Mouse (Mus musculus) MEL (cell line): Measurements from ENCODE around the gene Egr2. TPM values are rescaled to one million over a fixed set of nuclear protein-coding genes. Genes with fewer than 3 reads are reported as not detected.

Experiments
- DNase-seq: peaks from one replicate; pipeline ENCODE4 v3.0.0; 2011; ENCODE audit warnings: low read depth, low spot score
- H3K27ac ChIP-seq: 2 replicates; pipeline ENCODE4 v1.5.1; 2012; ENCODE audit warnings: low read depth, mild to moderate bottlenecking, control low read depth, low read length, moderate library complexity; ENCODE audit not compliant: control insufficient read depth
- H3K27me3 ChIP-seq, 2 experiments: fragments of 150-350 bp in 1 of 2; sonication (generic) in 1 of 2; 2 replicates each; pipeline ENCODE4 v1.6.1; 2012; ENCODE audit warnings: low read length in 2 of 2, mild to moderate bottlenecking in 2 of 2, improper control_type of control experiment in 1 of 2, moderate library complexity in 1 of 2; ENCODE audit not compliant: insufficient read depth in 2 of 2, control insufficient read depth in 1 of 2
- H3K36me3 ChIP-seq, 2 experiments: 2 replicates each; pipeline ENCODE4 v1.6.1; 2012 to 2014; ENCODE audit warnings: low read length in 2 of 2, improper control_type of control experiment in 1 of 2, inconsistent platforms in 1 of 2, mild to moderate bottlenecking in 1 of 2; ENCODE audit not compliant: insufficient read depth in 2 of 2, control insufficient read depth in 1 of 2
- H3K4me1 ChIP-seq, 2 experiments: fragments of 150-350 bp in 1 of 2; sonication (generic) in 1 of 2; 2 replicates each; pipeline ENCODE4 v1.6.1; 2012; ENCODE audit warnings: low read length in 2 of 2, improper control_type of control experiment in 1 of 2, mild to moderate bottlenecking in 1 of 2; ENCODE audit not compliant: insufficient read depth in 2 of 2, control insufficient read depth in 1 of 2
- H3K4me3 ChIP-seq, 2 experiments: fragments of 150-350 bp in 1 of 2; sonication (generic) in 1 of 2; 2 replicates each; pipeline ENCODE4 v1.5.1; 2012; ENCODE audit warnings: low read depth in 2 of 2, low read length in 2 of 2, mild to moderate bottlenecking in 2 of 2, moderate library complexity in 2 of 2, control low read depth in 1 of 2, improper control_type of control experiment in 1 of 2; ENCODE audit not compliant: control insufficient read depth in 1 of 2, insufficient read depth in 1 of 2
- H3K79me2 ChIP-seq: 2 replicates; pipeline ENCODE4 v1.6.1; 2012; ENCODE audit warnings: mild to moderate bottlenecking, low read length, moderate library complexity; ENCODE audit not compliant: control insufficient read depth, poor library complexity, insufficient read depth
- H3K9ac ChIP-seq: 2 replicates; pipeline ENCODE4 v1.6.1; 2012; ENCODE audit warnings: low read depth, mild to moderate bottlenecking, control low read depth, low read length, moderate library complexity; ENCODE audit not compliant: control insufficient read depth, poor library complexity, severe bottlenecking
- H3K9me3 ChIP-seq: fragments of 150-350 bp; sonication (generic); replicated peaks from 2 replicates; pipeline ENCODE4 v1.6.1; 2012; ENCODE audit warnings: mild to moderate bottlenecking, low read length, improper control_type of control experiment, moderate library complexity; ENCODE audit not compliant: insufficient read depth
- BHLHE40 ChIP-seq: IDR thresholded peaks from 2 replicates; pipeline ENCODE4 v1.6.1; 2012; ENCODE audit warnings: low read depth, mild to moderate bottlenecking, inconsistent platforms, low read length, improper control_type of control experiment, borderline replicate concordance
- CHD1 ChIP-seq: IDR thresholded peaks from 2 replicates; pipeline ENCODE4 v1.6.1; 2012; ENCODE audit warnings: low read depth, mild to moderate bottlenecking, inconsistent platforms, low read length, improper control_type of control experiment
- CHD2 ChIP-seq: IDR thresholded peaks from 2 replicates; pipeline ENCODE4 v1.6.1; 2011; ENCODE audit warnings: low read length, improper control_type of control experiment
- CTCF ChIP-seq, 3 experiments: IDR thresholded peaks in 2 of 3; conservative IDR thresholded peaks in 1 of 3; 2 replicates each; pipeline ENCODE4 v1.5.1; 2011 to 2012; ENCODE audit warnings: low read length in 3 of 3, low read depth in 2 of 3, mild to moderate bottlenecking in 2 of 3, improper control_type of control experiment in 1 of 3, inconsistent platforms in 1 of 3, mixed read lengths in 1 of 3, moderate library complexity in 1 of 3; ENCODE audit not compliant: control insufficient read depth in 1 of 3, insufficient read depth in 1 of 3, poor library complexity in 1 of 3, severe bottlenecking in 1 of 3
- E2F4 ChIP-seq: IDR thresholded peaks from 2 replicates; pipeline ENCODE4 v1.6.1; 2011; ENCODE audit warnings: low read depth, low read length, improper control_type of control experiment, borderline replicate concordance
- EP300 ChIP-seq, 2 experiments: IDR thresholded peaks; 2 replicates each; pipeline ENCODE4 v1.6.1; 2011; ENCODE audit warnings: improper control_type of control experiment in 2 of 2, low read length in 2 of 2, low read depth in 1 of 2, mild to moderate bottlenecking in 1 of 2
- GABPA ChIP-seq: IDR thresholded peaks from 2 replicates; pipeline ENCODE4 v1.6.1; 2012; ENCODE audit warnings: low read depth, mild to moderate bottlenecking, inconsistent platforms, low read length, improper control_type of control experiment, moderate library complexity
- KAT2A ChIP-seq: conservative IDR thresholded peaks from 2 replicates; pipeline ENCODE4 v1.6.1; 2012; ENCODE audit warnings: low read depth, low read length, improper control_type of control experiment, inconsistent platforms
- MAFK ChIP-seq: IDR thresholded peaks from 2 replicates; pipeline ENCODE4 v1.6.1; 2011; ENCODE audit warnings: low read depth, mild to moderate bottlenecking, low read length, improper control_type of control experiment, borderline replicate concordance
- MAX ChIP-seq: IDR thresholded peaks from 2 replicates; pipeline ENCODE4 v1.6.1; 2011; ENCODE audit warnings: low read length, improper control_type of control experiment
- MAZ ChIP-seq: IDR thresholded peaks from 2 replicates; pipeline ENCODE4 v1.6.1; 2012; ENCODE audit warnings: low read depth, mild to moderate bottlenecking, inconsistent platforms, low read length, improper control_type of control experiment
- MXI1 ChIP-seq: IDR thresholded peaks from 2 replicates; pipeline ENCODE4 v1.6.1; 2011; ENCODE audit warnings: mild to moderate bottlenecking, low read depth, low read length, improper control_type of control experiment
- MYC ChIP-seq: IDR thresholded peaks from 2 replicates; pipeline ENCODE4 v1.6.1; 2011; ENCODE audit warnings: low read depth, mild to moderate bottlenecking, low read length, improper control_type of control experiment, moderate library complexity
- NRF1 ChIP-seq: IDR thresholded peaks from 2 replicates; pipeline ENCODE4 v1.6.1; 2014; ENCODE audit warnings: low read depth, mild to moderate bottlenecking, inconsistent platforms, low read length, improper control_type of control experiment, moderate library complexity; ENCODE audit not compliant: poor library complexity, insufficient read depth, severe bottlenecking
- POLR2A ChIP-seq, 2 experiments: IDR thresholded peaks; 2 replicates each; pipeline ENCODE4 v1.6.1; 2011 to 2012; ENCODE audit warnings: low read length in 2 of 2, mild to moderate bottlenecking in 2 of 2, control low read depth in 1 of 2, improper control_type of control experiment in 1 of 2, low read depth in 1 of 2, moderate library complexity in 1 of 2; ENCODE audit not compliant: control insufficient read depth in 1 of 2, insufficient read depth in 1 of 2, poor library complexity in 1 of 2
- POLR2AphosphoS2 ChIP-seq: IDR thresholded peaks from 2 replicates; pipeline ENCODE4 v1.6.1; 2011; ENCODE audit warnings: low read length, improper control_type of control experiment
- POLR2AphosphoS5 ChIP-seq: IDR thresholded peaks from 2 replicates; pipeline ENCODE4 v1.6.1; 2012; ENCODE audit warnings: low read depth, borderline replicate concordance, mild to moderate bottlenecking, inconsistent platforms, low read length, moderate library complexity, mixed read lengths
- RAD21 ChIP-seq: IDR thresholded peaks from 2 replicates; pipeline ENCODE4 v1.6.1; 2011; ENCODE audit warnings: mild to moderate bottlenecking, low read depth, low read length, improper control_type of control experiment
- RCOR1 ChIP-seq: IDR thresholded peaks from 2 replicates; pipeline ENCODE4 v1.6.1; 2012; ENCODE audit warnings: low read depth, mild to moderate bottlenecking, inconsistent platforms, low read length, improper control_type of control experiment
- SIN3A ChIP-seq: IDR thresholded peaks from 2 replicates; pipeline ENCODE4 v1.6.1; 2012; ENCODE audit warnings: low read length, improper control_type of control experiment, inconsistent platforms
- SMC3 ChIP-seq: IDR thresholded peaks from 2 replicates; pipeline ENCODE4 v1.6.1; 2011; ENCODE audit warnings: low read depth, low read length, improper control_type of control experiment
- TAL1 ChIP-seq: IDR thresholded peaks from 2 replicates; pipeline ENCODE4 v1.6.1; 2012; ENCODE audit warnings: mild to moderate bottlenecking, inconsistent platforms, low read length, moderate library complexity, mixed read lengths
- TBP ChIP-seq: IDR thresholded peaks from 2 replicates; pipeline ENCODE4 v1.8.0; 2011; ENCODE audit warnings: low read depth, low read length, improper control_type of control experiment
- ZC3H11A ChIP-seq: IDR thresholded peaks from 2 replicates; pipeline ENCODE4 v1.6.1; 2012; ENCODE audit warnings: low read depth, mild to moderate bottlenecking, inconsistent platforms, low read length, improper control_type of control experiment
- ZKSCAN1 ChIP-seq: IDR thresholded peaks from 2 replicates; pipeline ENCODE4 v1.6.1; 2012; ENCODE audit warnings: low read depth, mild to moderate bottlenecking, inconsistent platforms, low read length, improper control_type of control experiment, moderate library complexity
- ZMIZ1 ChIP-seq: IDR thresholded peaks from 2 replicates; pipeline ENCODE4 v1.6.1; 2012; ENCODE audit warnings: low read depth, mild to moderate bottlenecking, inconsistent platforms, low read length, improper control_type of control experiment, moderate library complexity
- polyA plus RNA-seq, 2 experiments: library from polyadenylated mRNA; stranded (reverse) in 1 of 2; unstranded in 1 of 2; fragments of >175 nt in 1 of 2; fragments of >200 nt in 1 of 2; gene quantifications; 2 replicates each; pipeline versions ENCODE4 v1.2.1 to v1.2.4; 2012; ENCODE audit warnings: low replicate concordance in 2 of 2, low read depth in 1 of 2; ENCODE audit not compliant: insufficient read length in 2 of 2, insufficient read depth in 1 of 2, missing spikeins in 1 of 2
- total RNA-seq: library from RNA; depleted of rRNA; stranded (reverse); fragments of 300-350 nt; gene quantifications from 2 replicates; pipeline ENCODE4 v1.2.3, GENCODE M21; 2012

Egr2 gene
- total and polyA plus RNA-seq, 3 experiments: 0.23 to 0.24 TPM; not detected in 1

- H3K9me3 ChIP-seq: no peaks in the 10 kb centered on the region
- no peak overlapping the region for H3K27ac ChIP-seq
- H3K36me3 ChIP-seq: no peaks in the 10 kb centered on the region
- H3K79me2 ChIP-seq: no peaks in the 10 kb centered on the region
- H3K9ac ChIP-seq: no peak overlapping the region
- TF ChIP-seq EP300 (IDR thresholded peaks at IDR 0.05; ENCODE audit: low read depth in 1 of 2, low read length in 2 of 2) (no peak), SIN3A (no peak), MYC (no peak), NRF1 (no peak), MXI1 (no peak), BHLHE40 (no peak), RAD21 (no peak), TBP (no peak)
- peaks cover 0 to 1% of the 10 kb centered on the region in 2 experiments; a peak in 1 of 4 replicates for H3K27me3 ChIP-seq
- no peaks in the 10 kb centered on the region for H3K4me1 ChIP-seq
- no peak overlapping the region for H3K4me3 ChIP-seq
- no peak for DNase-seq
These were observed 24.6 kb downstream of the Egr2 start for GRCm38 (mm10) chr10:67559765-67560394.

DNA sequence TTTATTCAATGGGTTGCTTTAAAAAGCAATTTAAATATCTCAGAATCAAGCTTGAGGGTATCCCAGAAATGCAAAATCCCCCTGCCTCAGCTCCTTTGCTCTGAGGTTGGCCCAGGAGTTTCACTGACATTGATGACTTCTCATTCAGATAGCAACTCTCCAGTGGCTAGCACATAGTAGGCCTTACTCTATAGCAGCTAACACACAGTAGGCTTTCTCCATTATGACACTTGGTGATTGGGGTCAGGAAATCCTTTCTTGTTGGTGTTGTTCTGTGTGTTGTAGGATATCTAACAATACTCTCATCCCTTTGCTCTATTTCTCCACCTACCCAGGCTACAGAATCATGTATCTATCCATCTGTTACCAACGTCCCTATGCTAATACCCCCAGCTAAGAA is 25.9 kb downstream of the Egr2 start:
- Histone ChIP-seq H3K27ac (no peak overlapping the region), H3K79me2 (no peaks in the 10 kb centered on the region)
- peak; percentile 80 for TF ChIP-seq ZKSCAN1
- TF ChIP-seq TAL1: no peak

GRCm38 (mm10) chr10:67564509-67564908 is 29.2 kb downstream of the Egr2 start:
- DNase-seq: no peak
- no peak overlapping the region for H3K4me3 ChIP-seq

More for the DNA sequence above, 25.9 kb downstream of the Egr2 start:
- H3K27me3 ChIP-seq: peaks cover 0 to 1% of the 10 kb centered on the region in 2 experiments; a peak in 1 of 4 replicates
- no peaks in the 10 kb centered on the region for H3K9me3 ChIP-seq
- no peak for DNase-seq
- H3K9ac ChIP-seq: no peak overlapping the region
- H3K4me1 ChIP-seq: peaks cover 4 to 8% of the 10 kb centered on the region in 2 experiments; a peak in 1 of 4 replicates
- peaks cover 0 to 6% of the 10 kb centered on the region in 2 experiments; a peak in 2 of 4 replicates for H3K36me3 ChIP-seq
- no peak overlapping the region for H3K4me3 ChIP-seq

More at GRCm38 (mm10) chr10:67564509-67564908, 29.2 kb downstream of the Egr2 start:
- H3K4me1 ChIP-seq: peaks cover 15 to 23% of the 10 kb centered on the region in 2 experiments
- TF ChIP-seq CTCF (IDR thresholded peaks at IDR 0.05 in 2 of 3, conservative IDR thresholded peaks at IDR 0.05 in 1 of 3; ENCODE audit: control insufficient read depth in 1 of 3, insufficient read depth in 1 of 3, low read depth in 2 of 3, low read length in 3 of 3, poor library complexity in 1 of 3, severe bottlenecking in 1 of 3) (no peak), E2F4 (no peak), TBP (no peak), EP300 (IDR thresholded peaks at IDR 0.05; ENCODE audit: low read depth in 1 of 2, low read length in 2 of 2) (no peak), ZMIZ1 (no peak), POLR2AphosphoS5 (no peak), ZC3H11A (no peak), NRF1 (no peak), ZKSCAN1 (no peak), KAT2A (no peak), CHD1 (no peak), SMC3 (no peak), CHD2 (no peak), MAZ (no peak), GABPA (no peak), POLR2A (IDR thresholded peaks at IDR 0.05; ENCODE audit: control insufficient read depth in 1 of 2, insufficient read depth in 1 of 2, low read depth in 1 of 2, low read length in 2 of 2, poor library complexity in 1 of 2) (no peak), MAX (no peak), MAFK (no peak), POLR2AphosphoS2 (no peak), RCOR1 (no peak)
- H3K27ac ChIP-seq: no peak overlapping the region
- H3K27me3 ChIP-seq: no peaks in the 10 kb centered on the region
- H3K9ac ChIP-seq: no peak overlapping the region
- peaks cover 0 to 28% of the 10 kb centered on the region in 2 experiments; a peak in 2 of 4 replicates for H3K36me3 ChIP-seq
- no peaks in the 10 kb centered on the region for H3K9me3 ChIP-seq
- H3K79me2 ChIP-seq: no peaks in the 10 kb centered on the region
